8 mouse cellular contexts compared by ENCODE assay signal in the genomic region with DNA sequence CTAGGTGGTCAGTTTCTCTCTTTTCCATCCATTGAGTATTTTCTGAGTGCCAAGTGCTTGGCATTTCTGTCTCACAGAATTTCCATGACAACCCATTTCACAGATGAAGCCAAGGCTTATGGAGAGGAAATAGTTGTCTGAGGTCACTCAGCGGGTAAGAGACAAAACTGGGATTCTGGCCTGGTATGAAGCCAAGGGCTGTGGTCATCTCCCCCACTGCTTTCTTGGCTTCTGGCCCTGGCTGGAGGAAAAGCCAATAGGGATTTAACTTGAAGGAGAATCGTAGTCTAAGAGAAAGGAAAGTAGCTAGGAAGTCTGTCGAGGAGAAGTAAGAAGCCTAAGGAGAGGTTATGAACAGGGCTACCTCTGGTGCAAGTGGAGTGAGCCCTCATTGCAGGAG.
DNase-seq lines count a peak whose midpoint lies in the region; ATAC-seq and TF ChIP-seq lines count a peak whose summit lies in the region.

No protein-coding gene starts in this region.

- DNase-seq in cerebellum, adult 11 months: peak; percentile 69
- peak; percentile 91 for DNase-seq in Muller cell, postnatal 12 days (ENCODE audit: inconsistent ontology term)
- peak; percentile 37 to 49 for DNase-seq in gastrocnemius, adult 8-10 months (ENCODE audit: low spot score in 2 of 2)
- peak; percentile 45 for DNase-seq in kidney, adult 11 months
- DNase-seq in thymus, postnatal 14 days: no peak
- DNase-seq in yolk sac, embryonic 10.5 days (ENCODE audit: low spot score): no peak

- peaks cover 15% of the 10 kb centered on the region for H3K4me1 ChIP-seq in olfactory bulb, adult 2 months (ENCODE audit: control insufficient read depth, insufficient read depth, low read length)

- no peak overlapping the region for H3K4me3 ChIP-seq in olfactory bulb, adult 2 months (ENCODE audit: insufficient read depth, low read depth, low read length)

- ATAC-seq in cerebellum, adult (ENCODE audit: insufficient number of reproducible peaks, low FRiP score, low TSS enrichment): no peak

- no peak for TF ChIP-seq POLR2A in olfactory bulb, adult 2 months (IDR thresholded peaks at IDR 0.05; ENCODE audit: insufficient read depth, low read depth, low read length)

- 40% methylated on average over 3 of the region's 3 CpGs for WGBS in olfactory bulb, adult 2 months

- no peak for TF ChIP-seq CTCF in olfactory bulb, adult 2 months (IDR thresholded peaks at IDR 0.05; ENCODE audit: insufficient read depth, low read depth, low read length)

- H3K27ac ChIP-seq in olfactory bulb, adult 2 months (ENCODE audit: insufficient read depth, low read depth, low read length): peak overlapping the region; percentile 53

Comparison
In these comparisons a context has a peak if more than half of its experiments do, and no peak if none do; other contexts are left out.
1. DNase-seq: peak in cerebellum, adult 11 months (single experiment), Muller cell, postnatal 12 days (single experiment), gastrocnemius, adult 8-10 months (2 of 2) and kidney, adult 11 months (single experiment); none in thymus, postnatal 14 days (single experiment) and yolk sac, embryonic 10.5 days (single experiment).